8 mouse cellular contexts compared by ENCODE assay signal in the genomic region with DNA sequence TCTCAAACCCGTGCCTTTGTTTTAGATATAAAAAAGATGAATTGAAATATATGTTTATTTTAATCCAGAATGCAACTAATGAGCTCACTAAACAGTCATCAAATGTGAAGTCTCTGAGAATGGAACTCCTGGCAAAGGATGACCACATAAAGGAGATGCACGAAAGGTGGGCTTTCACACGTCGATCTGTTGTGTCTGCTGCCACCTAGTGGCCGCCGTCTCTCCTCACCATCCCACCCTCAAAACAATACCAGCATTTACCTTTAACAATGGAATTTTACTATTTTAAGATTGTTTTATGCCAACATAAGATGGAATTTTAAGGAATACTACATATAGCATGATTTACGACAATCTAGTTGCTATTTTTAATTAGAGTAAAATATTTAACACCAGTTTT.
DNase-seq lines count a peak whose midpoint lies in the region; ATAC-seq and TF ChIP-seq lines count a peak whose summit lies in the region.

No protein-coding gene starts in this region.

- DNase-seq in heart, adult 2 months = peak; percentile 21 to 59
- no peak for DNase-seq in Patski (ENCODE audit: low read depth, low spot score)
- peak; percentile 89 to 91 for DNase-seq in cerebellum, postnatal 10 days
- DNase-seq in gastrocnemius, postnatal 14 days = peak; percentile 38
- DNase-seq in layer of hippocampus, adult 11-12 months (ENCODE audit: low spot score) = peak; percentile 63

- H3K4me1 ChIP-seq in heart, adult 2 months (ENCODE audit: control insufficient read depth, insufficient read depth, low read length) = no peaks in the 10 kb centered on the region; the same call in 1 of the 2 replicates
- H3K4me1 ChIP-seq in heart, embryonic 12.5 days (replicated peaks) = no peaks in the 10 kb centered on the region
- no peaks in the 10 kb centered on the region for H3K4me1 ChIP-seq in small intestine, adult 2 months (ENCODE audit: control insufficient read depth, insufficient read depth, insufficient read length, low read length)

- TF ChIP-seq EP300 in heart, adult 2 months (IDR thresholded peaks at IDR 0.05; ENCODE audit: insufficient read depth, low read depth, low read length) = 0 out of 2 replicates have a peak, but pooled peaks have one; percentile 64

- WGBS in heart, adult 2 months = 15% methylated on average over 7 of the region's 7 CpGs
- WGBS in heart, embryonic 12.5 days = 12% methylated on average over 7 of the region's 7 CpGs
- WGBS in small intestine, adult 2 months = 16% methylated on average over 7 of the region's 7 CpGs

- no peak; the same call in none of the 2 replicates for TF ChIP-seq CTCF in heart, adult 2 months (IDR thresholded peaks at IDR 0.05)
- peak; percentile 91 for TF ChIP-seq CTCF in Patski (IDR thresholded peaks at IDR 0.05)
- TF ChIP-seq CTCF in small intestine, adult 2 months (IDR thresholded peaks at IDR 0.05; ENCODE audit: extremely low read depth, insufficient read length, insufficient replicate concordance, low read depth, low read length) = peak; percentile 86

- no peak overlapping the region for H3K4me3 ChIP-seq in heart, adult 2 months
- H3K4me3 ChIP-seq in heart, embryonic 12.5 days = no peak overlapping the region
- no peak overlapping the region for H3K4me3 ChIP-seq in small intestine, adult 2 months (ENCODE audit: low read depth, low read length)

- ATAC-seq in heart, embryonic 12.5 days (ENCODE audit: insufficient number of reproducible peaks, low FRiP score) = no peak
- ATAC-seq in Patski = no peak
- peak; percentile 84 for ATAC-seq in megakaryocyte-erythroid progenitor cell, adult 5-6 weeks (replicated peaks; ENCODE audit: low FRiP score, low TSS enrichment, poor library complexity, severe bottlenecking)

- no peak overlapping the region for H3K4me2 ChIP-seq in heart, embryonic 12.5 days

- POLR2A ChIA-PET in Patski (lab: Charles Lee) = no interaction called here

- H3K36me3 ChIP-seq in heart, adult 2 months (ENCODE audit: control insufficient read depth, insufficient read depth, low read length) = no peaks in the 10 kb centered on the region
- 0 out of 2 replicates have a peak, but pooled peaks cover 9% of the 10 kb centered on the region for H3K36me3 ChIP-seq in heart, embryonic 12.5 days
- H3K36me3 ChIP-seq in small intestine, adult 2 months (ENCODE audit: control insufficient read depth, insufficient read depth, low read length) = no peaks in the 10 kb centered on the region

- CTCF ChIA-PET in Patski (lab: Charles Lee) = interaction anchor here (0.7 to 4.5 kb wide), 3 partner anchors 16 to 233 kb away, joined by 3 to 18 read pairs (median 4); no protein-coding TSS in a partner anchor

- in situ Hi-C loops in Patski (cut with MboI; ENCODE audit: low pct_unique_long_range_greater_than_20kb) = loop anchor here (25.0 kb wide), 2 partner anchors 384 to 1309 kb away; no protein-coding TSS in a partner anchor

- H3K9me3 ChIP-seq in heart, embryonic 12.5 days (replicated peaks) = no peaks in the 10 kb centered on the region

- no peak overlapping the region for H3K27ac ChIP-seq in heart, adult 2 months
- H3K27ac ChIP-seq in heart, embryonic 12.5 days (ENCODE audit: poor library complexity, severe bottlenecking) = no peak overlapping the region
- no peak overlapping the region for H3K27ac ChIP-seq in small intestine, adult 2 months (ENCODE audit: insufficient read depth, low read depth, low read length)

- no peak overlapping the region for H3K9ac ChIP-seq in heart, adult 2 months (ENCODE audit: low read depth, low read length)
- H3K9ac ChIP-seq in heart, embryonic 12.5 days = no peak overlapping the region

- H3K79me2 ChIP-seq in heart, adult 2 months (replicated peaks; ENCODE audit: control insufficient read depth, insufficient read depth, low read length) = no peaks in the 10 kb centered on the region

- no peak for TF ChIP-seq POLR2A in heart, adult 2 months (IDR thresholded peaks at IDR 0.05; ENCODE audit: insufficient read depth, low read depth, low read length)
- no peak for TF ChIP-seq POLR2A in small intestine, adult 2 months (IDR thresholded peaks at IDR 0.05; ENCODE audit: low read depth, low read length)

- intact Hi-C loops in heart, adult 2 months (cut with DNase I) = loop anchor here (1.0 to 10.0 kb wide), 4 partner anchors 220 to 1302 kb away; no protein-coding TSS in a partner anchor
- intact Hi-C loops in gastrocnemius, postnatal 14 days (cut with DNase I; ENCODE audit: low total_unique reads) = loop anchor here (5.0 kb wide), 1 partner anchor 219 kb away; no protein-coding TSS in a partner anchor

- no peaks in the 10 kb centered on the region for H3K27me3 ChIP-seq in heart, adult 2 months (ENCODE audit: control insufficient read depth, insufficient read depth, low read length)
- no peaks in the 10 kb centered on the region for H3K27me3 ChIP-seq in heart, embryonic 12.5 days (replicated peaks)
- H3K27me3 ChIP-seq in Patski = no peaks in the 10 kb centered on the region
- no peaks in the 10 kb centered on the region for H3K27me3 ChIP-seq in small intestine, adult 2 months (ENCODE audit: control insufficient read depth, insufficient read depth, low read length)
